ENCODE assay signal across 9 mouse cellular contexts in the genomic region with DNA sequence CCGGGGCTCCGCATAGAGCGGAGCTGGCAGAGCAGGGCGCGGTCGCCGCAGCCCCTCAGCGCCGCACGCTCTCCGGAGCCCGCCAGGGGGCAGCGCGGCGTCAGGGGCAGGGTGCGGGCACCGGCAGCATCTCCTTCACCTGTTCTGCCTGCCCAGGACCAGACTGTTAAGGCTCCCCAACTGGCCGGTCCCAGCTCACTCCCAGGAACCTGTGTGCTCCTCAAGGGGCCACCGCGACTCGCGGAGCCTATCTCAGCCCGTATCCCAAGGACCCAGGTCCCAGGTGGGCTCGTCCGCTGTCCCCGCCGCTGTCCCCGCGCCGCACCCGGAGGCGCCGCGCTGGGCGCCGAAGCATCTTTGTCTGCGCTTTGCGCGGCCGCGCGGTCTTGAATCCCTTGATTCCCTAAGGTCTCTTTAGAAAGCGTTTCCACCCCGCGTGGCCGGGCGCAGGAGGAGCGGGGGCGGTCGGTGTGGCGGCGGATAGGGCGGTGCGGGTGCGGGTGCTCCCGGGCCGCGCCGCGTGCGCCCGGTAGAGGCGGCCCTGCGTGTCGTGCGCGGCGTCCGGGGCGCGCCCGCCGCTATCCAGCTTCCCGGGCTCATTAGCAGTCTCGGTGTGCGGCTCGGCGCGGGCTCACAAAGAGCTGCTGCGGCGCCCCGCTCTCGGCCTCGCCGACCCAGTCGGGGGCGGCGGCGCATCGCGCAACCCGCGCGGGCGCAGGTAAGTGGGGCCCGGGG. TPM values are rescaled to one million over a fixed set of nuclear protein-coding genes. Genes with fewer than 3 reads are reported as not detected.
DNase-seq lines count a peak whose midpoint lies in the region; ATAC-seq and TF ChIP-seq lines count a peak whose summit lies in the region.
"Had no signal": no experiment of that assay in that cellular context is flagged by ENCODE, and none has a peak within 500 bp of the region (broad histone marks: within the 10 kb centered on the region; RNA-seq: fewer than 3 reads in every experiment).

A gene (plus strand): TSS at position 171 of the 735 bp plus-strand sequence.

- under 1% methylated on average over 93 of the region's 96 CpGs for WGBS in lung, embryonic 14.5 days
- WGBS in forebrain, embryonic 16.5 days: under 1% methylated on average over 89 of the region's 96 CpGs
- WGBS in liver, embryonic 13.5 days (ENCODE audit: insufficient replicate concordance): 2% methylated on average over 84 of the region's 96 CpGs

- peak within 1 kb of the TSS; percentile 57 for H3K4me3 ChIP-seq in lung, embryonic 14.5 days (ENCODE audit: low read depth, low read length)
- peak within 1 kb of the TSS; percentile 81 for H3K4me3 ChIP-seq in forebrain, embryonic 16.5 days (replicated peaks; ENCODE audit: low read length)
- peak within 1 kb of the TSS; percentile 43 for H3K4me3 ChIP-seq in liver, embryonic 13.5 days (replicated peaks)

- H3K9ac ChIP-seq in lung, embryonic 14.5 days: peak within 1 kb of the TSS; percentile 57
- H3K9ac ChIP-seq in forebrain, embryonic 16.5 days (replicated peaks; ENCODE audit: low read depth, low read length): peak within 1 kb of the TSS; percentile 99
- H3K9ac ChIP-seq in liver, embryonic 13.5 days: no peak within 1 kb of the TSS

- peak; percentile 72 for ATAC-seq in lung, embryonic 14.5 days (ENCODE audit: insufficient read depth)
- peak; percentile 91 for ATAC-seq in forebrain, embryonic 16.5 days
- ATAC-seq in liver, embryonic 13.5 days (ENCODE audit: low read depth): no peak
- ATAC-seq: Patski had no signal

- peaks cover 39% of the 10 kb centered on the region for H3K27me3 ChIP-seq in lung, embryonic 14.5 days (ENCODE audit: insufficient read depth, low read length)
- no peaks in the 10 kb centered on the region for H3K27me3 ChIP-seq in forebrain, embryonic 16.5 days (replicated peaks; ENCODE audit: control insufficient read depth, insufficient read depth, low read length)
- H3K27me3 ChIP-seq in liver, embryonic 13.5 days: peaks cover 42% of the 10 kb centered on the region

- H3K9me3 ChIP-seq in lung, embryonic 14.5 days (ENCODE audit: low read depth, low read length): no peaks in the 10 kb centered on the region
- no peaks in the 10 kb centered on the region for H3K9me3 ChIP-seq in forebrain, embryonic 16.5 days (ENCODE audit: control insufficient read depth, low read length)
- no peaks in the 10 kb centered on the region; the same call in 1 of the 2 replicates for H3K9me3 ChIP-seq in liver, embryonic 13.5 days (replicated peaks)

- peak within 1 kb of the TSS; percentile 96 for H3K4me2 ChIP-seq in lung, embryonic 14.5 days
- peak within 1 kb of the TSS; percentile 78 for H3K4me2 ChIP-seq in forebrain, embryonic 16.5 days (ENCODE audit: low read length)
- H3K4me2 ChIP-seq in liver, embryonic 13.5 days: peak within 1 kb of the TSS; percentile 58

- TF ChIP-seq CTCF in lung, embryonic 14.5 days (IDR thresholded peaks at IDR 0.05; ENCODE audit: low read depth): peak; percentile 44

- no peaks in the 10 kb centered on the region for H3K36me3 ChIP-seq in lung, embryonic 14.5 days (ENCODE audit: insufficient read depth)
- no peaks in the 10 kb centered on the region for H3K36me3 ChIP-seq in forebrain, embryonic 16.5 days (ENCODE audit: control insufficient read depth, insufficient read depth)
- H3K36me3 ChIP-seq in liver, embryonic 13.5 days: no peaks in the 10 kb centered on the region

- DNase-seq in lung, embryonic 14.5 days: peak; percentile 59
- DNase-seq in lung, postnatal 14 days: no peak
- DNase-seq in cerebellum, adult 18-20 months: peak; percentile 82 to 95
- peak; percentile 41 for DNase-seq in kidney, postnatal 10 days
- DNase-seq in liver, embryonic 13.5 days: no peak
- peak; percentile 77 for DNase-seq in right cerebral cortex, postnatal 14 days
- no peak for DNase-seq in urinary bladder, postnatal 4 days (ENCODE audit: low spot score in 2 of 2)

- no peaks in the 10 kb centered on the region for H3K4me1 ChIP-seq in lung, embryonic 14.5 days (ENCODE audit: insufficient read depth)
- peaks cover 41% of the 10 kb centered on the region for H3K4me1 ChIP-seq in forebrain, embryonic 16.5 days (replicated peaks; ENCODE audit: control insufficient read depth, insufficient read depth, low read length)
- no peaks in the 10 kb centered on the region for H3K4me1 ChIP-seq in liver, embryonic 13.5 days (replicated peaks)

- H3K27ac ChIP-seq in lung, embryonic 14.5 days (ENCODE audit: low read depth): no peak within 1 kb of the TSS
- H3K27ac ChIP-seq in forebrain, embryonic 16.5 days (ENCODE audit: low read length): peak within 1 kb of the TSS; percentile 94
- H3K27ac ChIP-seq in liver, embryonic 13.5 days: no peak within 1 kb of the TSS

RNA-seq across cellular contexts. Expression of the gene that starts here (rescaled TPM):
- 2.5 and 3.8 TPM in 2 replicates for polyA plus RNA-seq in lung, embryonic 14.5 days (2014; fragmentation: Nextera tagmentation; extraction: Ambion mirVana)
- polyA plus RNA-seq in forebrain, embryonic 16.5 days (2015; fragmentation: Nextera tagmentation; extraction: Ambion mirVana): 161 and 176 TPM in 2 replicates
- polyA plus RNA-seq in liver, embryonic 13.5 days (2015; fragmentation: Nextera tagmentation; extraction: Ambion mirVana): 0.15 and 0.27 TPM in 2 replicates
- polyA plus RNA-seq: Patski had no signal

Comparison
In these comparisons a context has a peak if more than half of its experiments do, and no peak if none do; other contexts are left out.
1. RNA of the gene that starts here (polyA plus RNA-seq): 161 to 176 TPM in forebrain, embryonic 16.5 days; 2.5 to 3.8 TPM in lung, embryonic 14.5 days and 0.15 to 0.27 TPM in liver, embryonic 13.5 days; every median in the first group is over 10 times any median in the second.
2. DNase-seq: peak in lung, embryonic 14.5 days (single experiment), cerebellum, adult 18-20 months (2 of 2), kidney, postnatal 10 days (single experiment) and right cerebral cortex, postnatal 14 days (single experiment); none in lung, postnatal 14 days (single experiment), liver, embryonic 13.5 days (single experiment) and urinary bladder, postnatal 4 days (0 of 2).
3. Peak in every context shown above with its lines, with median percentiles within 50 percentile points of each other: H3K4me2 ChIP-seq and H3K4me3 ChIP-seq.